Mouse (Mus musculus): Measurements from ENCODE around the gene Slc26a6. TPM values are rescaled to one million over a fixed set of nuclear protein-coding genes. Genes with fewer than 3 reads are reported as not detected.

Slc26a6 gene
- 10 to 100 TPM; 11.4 to 11.9 TPM for total RNA-seq (2021)
- long read RNA-seq, experiment 1: 0 reads
- long read RNA-seq, experiment 2: 0 reads

DNA sequence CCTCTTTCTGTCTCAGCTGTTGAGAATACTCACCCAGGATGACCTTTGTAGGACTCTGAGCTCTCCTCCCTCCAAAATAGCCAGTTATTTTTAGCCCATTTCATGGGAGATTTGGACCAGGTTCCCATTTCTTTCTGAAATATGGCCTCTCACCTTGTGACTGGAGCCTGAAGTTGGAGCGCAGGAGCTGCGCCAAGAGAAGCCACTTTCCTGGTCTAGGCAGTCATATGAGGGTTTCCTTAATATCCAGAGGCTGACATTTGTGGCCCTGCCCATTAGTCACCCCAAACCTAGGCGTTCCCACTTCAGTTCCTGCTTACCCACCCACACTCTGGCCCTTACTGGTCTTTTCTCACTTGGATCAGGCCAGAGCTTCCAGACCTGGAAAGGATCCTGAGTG lies at the start of gene Slc26a6:
Slc26a6 (plus strand) TSS at position 308 of the 400 bp plus-strand sequence.
- no peak for DNase-seq (ENCODE audit: low spot score in 2 of 2)

DNA sequence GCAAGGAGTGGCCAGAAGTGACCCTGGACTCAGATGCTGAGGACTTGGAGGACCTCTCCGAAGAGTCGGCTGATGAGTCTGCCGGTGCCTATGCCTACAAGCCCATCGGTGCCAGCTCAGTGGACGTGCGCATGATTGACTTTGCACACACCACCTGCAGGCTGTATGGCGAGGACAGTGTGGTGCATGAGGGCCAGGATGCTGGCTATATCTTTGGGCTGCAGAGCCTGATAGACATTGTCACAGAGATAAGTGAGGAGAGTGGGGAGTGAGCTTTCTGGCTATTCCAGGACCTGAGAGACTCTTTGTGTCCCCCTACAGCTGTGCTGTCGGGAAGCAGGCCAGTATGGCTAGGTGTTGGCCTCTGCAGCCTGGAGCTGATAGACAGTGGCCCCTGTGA lies 47.3 kb upstream of the Slc26a6 start:
- DNase-seq (ENCODE audit: low spot score in 2 of 2): no peak

DNA sequence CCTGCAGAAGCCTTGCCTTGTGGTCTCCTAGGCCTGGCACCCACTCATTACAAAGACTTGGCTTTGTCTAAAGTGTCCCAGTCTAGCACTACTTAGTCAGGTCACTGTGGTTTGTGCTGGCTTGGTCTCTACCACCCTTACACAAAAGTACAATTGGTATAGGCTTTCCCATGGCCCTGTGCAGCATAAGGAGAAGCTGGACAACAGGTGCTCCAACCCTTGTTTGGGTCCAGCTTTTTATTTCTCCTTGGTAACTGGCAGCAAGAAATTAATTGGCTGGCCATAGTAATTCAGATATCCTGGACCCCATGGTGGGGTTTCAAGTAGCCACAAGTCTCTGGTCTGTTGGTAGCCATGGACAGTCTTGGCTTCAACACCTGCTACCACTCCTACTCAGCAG lies 46.7 kb upstream of the Slc26a6 start:
- DNase-seq (ENCODE audit: low spot score in 2 of 2): no peak

DNA sequence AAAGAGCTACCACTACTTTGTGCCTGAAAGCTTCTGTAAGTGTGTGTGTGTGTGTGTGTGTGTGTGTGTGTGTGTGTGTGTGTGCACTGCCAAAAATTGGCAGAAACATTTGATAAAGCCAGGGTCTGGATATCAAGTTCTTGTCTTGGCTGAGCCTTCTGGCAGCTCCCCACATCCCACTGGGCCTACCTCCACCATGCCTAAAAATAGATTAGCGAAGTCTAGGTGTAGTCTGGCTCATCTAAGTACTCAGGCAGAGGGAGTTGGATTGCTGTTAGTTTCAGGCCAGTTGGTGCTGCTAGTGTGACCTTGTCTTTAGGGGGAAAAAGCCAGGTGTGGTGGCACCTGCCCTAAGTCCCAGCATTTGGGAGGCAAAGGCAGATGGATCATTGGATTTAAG lies 46.3 kb upstream of the Slc26a6 start:
- no peak for DNase-seq (ENCODE audit: low spot score in 2 of 2)

DNA sequence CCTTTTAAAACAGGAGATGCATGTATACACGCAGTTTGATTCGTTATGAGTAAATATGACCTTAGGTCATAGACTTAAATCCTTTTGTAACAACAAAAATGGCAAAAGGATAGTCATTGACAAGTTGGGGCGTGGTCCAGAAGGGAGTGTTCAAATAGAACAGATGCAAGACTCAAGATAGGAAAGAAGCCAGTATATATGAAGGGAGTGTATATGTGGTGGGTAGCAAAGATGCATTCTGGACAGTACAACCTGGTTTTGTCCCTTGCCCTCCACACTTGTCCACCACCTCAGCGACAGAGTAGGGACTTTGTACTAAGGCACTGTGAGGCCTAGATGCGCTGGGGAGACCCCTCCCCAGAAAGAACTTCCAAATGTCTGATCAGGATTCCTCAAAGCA lies 45.4 kb upstream of the Slc26a6 start:
- DNase-seq (ENCODE audit: low spot score in 2 of 2): no peak

DNA sequence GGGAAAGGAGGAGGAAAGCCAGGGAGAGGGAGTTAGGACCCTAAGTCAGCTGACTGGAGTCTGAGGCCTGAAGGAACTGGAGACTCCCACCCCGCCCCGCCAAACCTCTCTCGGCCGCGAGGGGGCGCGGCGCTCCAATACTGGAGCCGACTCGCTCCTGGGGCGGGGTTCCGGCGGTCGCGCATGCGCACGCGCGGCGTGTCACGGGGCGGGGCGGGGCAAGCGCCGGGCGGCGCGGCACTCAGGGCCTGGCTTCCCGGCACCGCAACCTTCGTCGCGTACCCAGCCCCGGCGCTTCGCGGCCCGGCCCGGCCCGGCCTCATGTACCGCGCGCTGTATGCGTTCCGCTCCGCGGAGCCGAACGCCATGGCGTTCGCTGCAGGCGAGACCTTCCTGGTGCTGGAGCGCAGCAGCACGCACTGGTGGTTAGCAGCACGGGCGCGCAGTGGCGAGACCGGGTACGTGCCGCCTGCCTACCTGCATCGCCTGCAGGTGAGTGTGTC lies 44.9 kb upstream of the Slc26a6 start, which contains the start of gene Nckipsd:
Nckipsd (plus strand) TSS at position 206 of the 503 bp plus-strand sequence.
- DNase-seq (ENCODE audit: low spot score in 2 of 2): peak; percentile 94

DNA sequence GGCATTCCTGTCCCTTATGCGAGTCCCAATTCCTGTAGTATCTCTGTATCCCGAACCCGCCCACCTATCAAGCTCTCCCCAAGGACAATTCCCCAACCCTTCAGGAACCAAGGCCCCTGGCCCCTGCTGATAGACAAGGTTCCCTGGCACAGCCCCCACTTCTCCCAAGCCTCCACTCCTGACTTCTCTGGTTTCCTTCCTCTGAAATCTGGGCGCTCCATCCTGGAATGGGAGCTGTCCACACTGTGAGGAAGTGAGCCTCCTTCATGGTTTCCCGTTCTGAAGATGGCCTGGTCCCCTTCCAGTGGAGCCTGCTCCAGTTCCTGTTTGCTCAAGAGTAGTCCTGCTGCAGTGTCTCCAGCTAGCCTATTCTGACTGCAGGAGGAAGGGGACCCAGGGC lies 43.9 kb upstream of the Slc26a6 start:
- no peak for DNase-seq (ENCODE audit: low spot score in 2 of 2)

DNA sequence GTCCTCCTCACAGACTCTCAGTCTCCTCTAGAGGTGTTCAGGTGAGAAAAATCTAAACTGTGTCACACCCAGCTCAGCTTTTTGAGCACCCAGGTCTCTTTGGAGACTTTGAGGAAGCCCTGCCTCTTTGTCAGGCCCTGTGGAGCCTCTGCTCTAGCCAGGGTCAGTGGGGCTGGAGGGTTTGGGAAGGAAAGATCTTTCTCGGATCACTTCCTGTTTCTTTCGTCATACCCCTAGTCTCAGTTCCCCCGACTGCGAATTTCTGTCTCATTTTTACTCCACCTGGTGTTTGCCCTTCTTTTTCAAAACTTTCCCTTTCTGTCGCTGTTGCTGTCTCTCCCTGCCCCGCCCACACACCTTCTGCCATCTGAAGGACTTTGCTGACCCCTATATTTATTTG lies 43.4 kb upstream of the Slc26a6 start:
- DNase-seq (ENCODE audit: low spot score in 2 of 2): no peak

DNA sequence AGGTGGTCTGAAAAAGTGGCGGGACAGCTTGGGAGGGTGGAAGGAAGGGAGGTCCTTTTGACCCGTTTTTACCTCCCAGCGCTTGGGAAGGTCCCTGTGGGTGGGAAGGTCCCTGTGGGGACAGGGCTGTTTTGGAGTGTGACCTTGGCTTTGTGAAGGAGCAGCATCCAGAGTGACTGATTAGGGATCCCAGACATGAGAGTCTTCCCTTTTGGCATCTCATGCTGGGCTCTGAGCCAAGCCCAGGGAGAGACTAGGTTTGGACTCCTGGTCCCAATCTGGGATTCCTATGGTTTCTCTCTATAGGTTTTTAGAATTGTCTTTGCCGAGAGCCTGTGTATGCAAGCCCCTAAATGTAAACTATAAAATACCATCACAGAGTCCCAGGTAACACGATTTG lies 42.6 kb upstream of the Slc26a6 start:
- no peak for DNase-seq (ENCODE audit: low spot score in 2 of 2)

DNA sequence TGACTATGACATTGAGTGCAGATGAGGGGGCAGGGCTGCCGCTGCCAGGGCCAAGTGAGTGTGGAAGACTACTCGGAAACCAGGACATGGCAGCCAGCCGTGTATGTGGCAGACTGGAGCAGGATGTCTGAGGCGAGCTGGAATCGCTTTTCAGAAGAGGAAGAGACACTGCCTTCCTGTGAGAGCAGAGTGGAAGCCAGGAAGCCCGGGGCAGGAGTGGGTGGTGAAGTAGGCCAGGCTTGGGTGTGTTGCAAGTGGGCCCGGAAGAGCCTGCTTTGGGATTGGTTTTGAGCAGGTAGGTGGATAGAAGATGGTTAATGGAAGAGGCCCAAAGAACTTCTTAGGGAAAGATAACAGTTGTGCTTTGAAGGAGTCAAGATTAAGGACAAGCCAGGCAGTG lies 37.5 kb upstream of the Slc26a6 start:
- DNase-seq (ENCODE audit: low spot score in 2 of 2): no peak

DNA sequence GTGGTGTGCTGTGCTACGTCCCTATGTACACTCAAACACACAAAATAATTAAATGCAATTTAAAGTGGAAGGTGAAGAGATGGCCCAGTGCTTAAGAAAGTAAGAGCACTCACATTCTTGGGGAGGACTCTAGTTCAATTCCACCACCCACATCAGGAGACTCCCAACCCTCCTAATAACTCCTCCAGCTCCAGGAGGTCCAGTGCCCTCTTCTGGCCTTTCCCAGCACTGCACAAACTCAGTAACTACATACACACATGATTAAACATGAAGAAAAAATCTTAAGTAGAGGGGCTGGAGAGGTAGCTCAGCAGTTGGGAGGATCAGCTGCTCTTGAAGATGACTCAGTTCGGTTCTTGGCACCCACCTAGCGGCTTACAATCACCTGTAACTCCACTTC lies 33.6 kb upstream of the Slc26a6 start:
- DNase-seq (ENCODE audit: low spot score in 2 of 2): no peak

DNA sequence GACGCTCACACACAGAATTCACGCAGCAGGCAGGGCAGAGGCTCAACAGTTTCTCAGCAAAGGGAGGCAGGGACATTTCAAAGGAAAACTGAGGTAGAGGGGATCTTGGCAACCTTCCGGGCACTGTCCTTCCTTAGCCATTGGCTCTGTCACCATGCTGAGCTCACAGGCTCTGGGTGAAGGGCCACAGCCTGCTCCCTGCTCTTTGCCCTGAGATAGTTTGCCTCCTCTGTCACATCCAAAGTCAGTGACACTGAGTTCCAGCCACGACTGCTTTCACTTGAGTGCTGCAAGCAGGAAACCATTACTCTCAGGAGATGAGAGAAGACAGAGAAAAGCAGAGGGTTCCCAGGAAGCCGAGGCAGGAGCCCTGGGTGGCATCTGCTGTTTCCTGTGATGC lies 33.0 kb upstream of the Slc26a6 start:
- no peak for DNase-seq (ENCODE audit: low spot score in 2 of 2)

DNA sequence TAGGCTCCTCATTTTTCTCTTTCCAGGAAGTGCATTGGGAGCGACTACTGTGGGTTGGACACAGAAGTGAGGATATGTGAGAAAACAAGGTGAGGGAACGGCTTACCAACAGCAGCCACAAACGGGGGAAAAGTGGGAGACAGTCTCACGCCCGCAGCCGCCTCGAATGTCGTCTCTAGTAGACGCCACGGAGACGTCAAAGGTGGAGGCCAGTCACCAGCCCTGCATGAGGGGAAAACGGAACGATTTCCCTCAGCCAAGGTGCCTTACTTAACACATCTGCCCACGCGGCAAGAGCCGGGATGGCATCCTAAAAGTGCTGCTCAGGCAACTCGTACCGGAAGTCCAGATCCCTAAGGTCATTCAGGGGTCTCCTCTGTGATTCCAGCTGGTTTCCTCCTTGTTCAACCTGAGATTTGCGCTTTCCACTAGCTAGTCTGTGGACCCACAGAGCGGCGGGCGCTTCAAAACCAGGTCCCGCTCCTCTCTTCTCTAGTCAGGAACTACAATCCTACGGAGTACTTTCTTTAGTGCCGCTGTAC lies 28.9 kb upstream of the Slc26a6 start:
- DNase-seq (ENCODE audit: low spot score in 2 of 2): no peak

DNA sequence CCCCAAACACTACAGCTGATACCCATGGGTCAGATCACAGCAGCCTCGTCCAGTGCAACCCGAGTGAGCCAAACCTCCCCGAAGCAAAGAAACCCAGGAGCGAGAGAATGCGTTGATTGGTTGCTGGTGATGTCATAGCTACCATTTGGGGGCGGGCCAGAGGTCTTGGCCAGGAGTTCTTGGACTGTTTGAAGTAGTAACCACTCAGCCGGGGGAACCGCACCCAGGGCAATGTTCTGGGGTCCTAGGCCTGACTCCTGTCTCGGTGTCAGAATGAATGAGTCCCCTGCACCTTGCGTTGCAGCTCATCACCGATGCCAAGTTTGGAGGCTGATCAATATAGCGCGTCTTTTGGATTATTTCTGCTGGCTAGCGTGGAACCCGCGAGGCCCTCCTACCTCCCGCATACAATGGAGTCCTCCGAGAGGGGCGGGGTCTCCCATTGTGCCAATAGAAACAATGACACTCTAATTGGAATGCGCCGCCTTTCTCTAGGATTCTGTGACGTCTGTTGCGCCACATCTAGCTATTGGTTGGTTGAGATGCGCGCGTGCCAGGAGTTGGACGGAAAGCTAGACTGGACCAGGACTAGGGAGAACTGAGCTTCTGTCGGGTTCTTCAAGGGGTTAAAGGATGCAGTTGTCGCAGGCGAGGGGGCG lies 28.2 kb upstream of the Slc26a6 start:
- no peak for DNase-seq (ENCODE audit: low spot score in 2 of 2)

DNA sequence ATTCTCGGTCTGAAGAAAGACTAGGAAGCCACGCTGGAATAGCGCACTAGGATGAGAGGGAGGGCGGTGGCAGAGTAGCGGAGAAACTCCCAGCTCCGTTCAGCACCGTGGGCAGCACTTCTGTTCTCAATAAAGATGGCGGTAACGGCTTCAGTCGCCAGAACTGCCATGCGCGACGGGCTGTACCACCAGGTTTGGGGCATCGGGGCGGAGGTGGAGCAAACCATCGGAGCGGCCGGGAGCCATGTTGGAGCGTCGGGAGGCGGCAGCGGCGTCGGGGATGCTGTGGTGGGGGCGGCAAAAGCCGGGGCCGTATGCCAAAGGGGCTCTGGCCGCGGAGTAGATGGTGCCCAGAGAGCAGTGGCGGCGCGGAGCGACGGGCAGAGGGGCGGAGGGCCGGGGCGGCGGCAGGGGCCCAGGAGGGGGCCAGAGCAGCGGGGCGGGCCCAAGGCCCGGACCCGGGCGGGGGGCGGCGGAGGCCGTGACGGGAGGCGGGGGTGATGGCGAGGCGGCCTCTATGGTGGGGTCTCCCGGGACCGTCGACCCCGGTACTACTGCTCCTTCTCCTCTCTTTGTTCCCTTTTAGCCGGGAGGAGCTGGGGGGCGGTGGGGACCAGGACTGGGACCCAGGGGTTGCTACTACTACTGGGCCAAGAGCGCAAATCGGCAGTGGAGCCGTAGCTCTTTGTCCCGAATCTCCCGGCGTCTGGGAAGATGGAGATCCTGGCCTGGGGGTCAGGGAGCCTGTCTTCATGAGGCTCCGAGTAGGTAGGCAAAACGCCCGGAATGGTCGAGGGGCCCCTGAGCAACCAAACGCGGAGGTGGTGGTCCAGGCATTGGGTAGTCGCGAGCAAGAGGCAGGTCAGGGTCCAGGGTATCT lies 27.0 kb upstream of the Slc26a6 start, which contains the start of gene Celsr3:
Celsr3 (plus strand) TSS at position 501 of the 880 bp plus-strand sequence.
- DNase-seq (ENCODE audit: low spot score in 2 of 2): peak; percentile 59 to 73

DNA sequence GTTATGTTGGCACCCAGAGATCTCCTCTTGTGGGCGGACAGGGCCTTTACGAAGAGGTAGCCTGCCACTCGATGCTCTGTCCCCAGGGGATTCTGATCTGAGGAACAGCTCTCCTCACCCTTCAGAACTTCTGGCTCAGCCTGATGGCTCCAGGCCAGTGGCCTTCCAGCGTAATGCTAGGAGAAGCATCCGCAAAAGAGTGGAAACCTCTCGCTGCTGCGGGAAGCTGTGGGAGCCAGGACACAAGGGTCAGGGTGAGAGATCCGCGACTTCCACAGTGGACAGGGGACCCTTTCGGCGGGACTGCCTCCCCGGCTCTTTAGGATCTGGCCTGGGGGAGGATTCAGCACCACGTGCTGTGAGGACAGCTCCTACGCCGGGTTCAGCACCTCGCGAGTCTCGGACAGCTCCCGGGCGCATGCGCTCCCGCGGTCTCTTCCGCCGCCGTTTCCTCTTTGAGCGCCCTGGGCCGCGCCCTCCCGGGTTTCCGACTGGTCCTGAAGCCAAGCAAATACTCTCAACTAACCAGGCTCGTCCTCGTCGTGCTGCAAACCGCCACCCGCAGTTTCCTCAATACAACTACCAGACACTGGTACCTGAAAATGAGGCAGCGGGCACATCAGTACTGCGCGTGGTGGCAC lies 26.3 kb upstream of the Slc26a6 start:
- DNase-seq (ENCODE audit: low spot score in 2 of 2): peak; percentile 60 to 78

DNA sequence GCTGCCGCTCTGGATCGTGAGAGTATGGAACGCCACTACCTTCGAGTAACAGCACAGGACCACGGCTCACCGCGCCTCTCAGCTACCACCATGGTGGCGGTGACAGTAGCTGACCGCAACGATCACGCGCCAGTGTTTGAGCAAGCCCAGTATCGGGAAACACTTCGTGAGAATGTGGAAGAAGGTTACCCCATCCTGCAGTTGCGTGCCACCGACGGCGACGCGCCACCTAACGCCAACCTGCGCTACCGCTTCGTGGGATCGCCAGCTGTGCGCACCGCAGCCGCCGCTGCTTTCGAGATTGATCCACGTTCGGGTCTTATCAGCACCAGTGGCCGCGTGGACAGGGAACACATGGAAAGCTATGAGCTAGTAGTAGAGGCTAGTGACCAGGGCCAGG lies 25.6 kb upstream of the Slc26a6 start:
- no peak for DNase-seq (ENCODE audit: low spot score in 2 of 2)

DNA sequence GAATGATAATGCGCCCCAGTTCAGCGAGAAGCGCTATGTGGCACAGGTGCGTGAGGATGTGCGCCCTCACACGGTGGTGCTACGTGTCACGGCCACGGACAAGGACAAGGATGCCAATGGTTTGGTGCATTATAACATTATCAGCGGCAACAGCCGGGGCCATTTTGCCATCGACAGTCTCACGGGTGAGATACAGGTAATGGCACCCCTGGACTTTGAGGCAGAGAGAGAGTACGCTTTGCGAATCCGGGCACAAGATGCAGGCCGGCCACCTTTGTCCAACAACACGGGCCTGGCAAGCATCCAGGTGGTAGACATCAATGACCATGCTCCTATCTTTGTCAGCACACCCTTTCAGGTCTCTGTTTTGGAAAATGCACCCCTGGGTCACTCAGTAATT lies 25.2 kb upstream of the Slc26a6 start:
- no peak for DNase-seq (ENCODE audit: low spot score in 2 of 2)

DNA sequence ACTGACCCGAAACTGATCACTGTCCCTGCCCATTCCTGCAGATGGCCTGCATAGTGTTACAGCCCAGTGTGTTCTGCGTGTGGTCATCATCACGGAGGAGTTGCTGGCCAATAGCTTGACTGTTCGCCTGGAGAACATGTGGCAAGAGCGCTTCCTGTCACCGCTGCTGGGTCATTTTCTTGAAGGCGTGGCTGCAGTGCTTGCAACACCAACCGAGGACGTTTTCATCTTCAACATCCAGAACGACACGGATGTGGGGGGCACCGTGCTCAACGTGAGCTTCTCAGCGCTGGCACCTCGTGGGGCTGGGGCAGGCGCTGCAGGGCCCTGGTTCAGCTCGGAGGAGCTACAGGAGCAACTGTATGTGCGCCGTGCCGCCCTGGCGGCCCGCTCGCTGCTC lies 21.4 kb upstream of the Slc26a6 start:
- DNase-seq (ENCODE audit: low spot score in 2 of 2): no peak

DNA sequence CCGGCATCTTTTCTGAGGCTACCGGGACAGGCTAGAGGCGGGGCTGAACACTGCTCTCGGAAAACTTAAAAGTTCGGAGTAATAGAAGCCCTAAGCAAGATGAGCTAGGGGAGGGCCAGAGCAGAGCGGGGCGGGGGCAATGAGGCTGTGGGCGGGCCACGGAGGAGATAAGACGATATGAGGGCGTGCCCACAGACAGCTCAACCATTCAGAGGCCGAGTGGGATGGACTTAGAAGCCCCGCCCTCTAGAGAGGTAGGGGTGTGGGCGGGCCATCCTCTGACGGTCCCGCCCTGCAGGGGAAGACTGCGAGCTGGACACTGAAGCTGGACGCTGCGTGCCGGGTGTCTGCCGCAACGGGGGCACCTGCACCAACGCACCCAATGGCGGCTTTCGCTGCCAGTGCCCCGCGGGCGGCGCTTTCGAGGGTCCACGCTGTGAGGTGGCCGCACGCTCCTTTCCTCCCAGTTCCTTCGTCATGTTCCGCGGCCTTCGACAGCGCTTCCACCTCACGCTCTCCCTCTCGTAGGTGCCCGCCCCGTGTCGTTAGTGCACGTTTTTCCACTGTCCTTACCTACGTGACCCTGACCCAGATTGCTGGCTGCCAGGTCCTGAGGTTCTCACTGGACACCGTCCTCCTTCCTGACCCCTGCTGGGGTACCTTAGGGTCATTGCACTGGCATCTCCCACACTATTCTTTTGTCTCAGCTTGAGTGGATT lies 20.5 kb upstream of the Slc26a6 start:
- DNase-seq (ENCODE audit: low spot score in 2 of 2): peak; percentile 62 to 78

DNA sequence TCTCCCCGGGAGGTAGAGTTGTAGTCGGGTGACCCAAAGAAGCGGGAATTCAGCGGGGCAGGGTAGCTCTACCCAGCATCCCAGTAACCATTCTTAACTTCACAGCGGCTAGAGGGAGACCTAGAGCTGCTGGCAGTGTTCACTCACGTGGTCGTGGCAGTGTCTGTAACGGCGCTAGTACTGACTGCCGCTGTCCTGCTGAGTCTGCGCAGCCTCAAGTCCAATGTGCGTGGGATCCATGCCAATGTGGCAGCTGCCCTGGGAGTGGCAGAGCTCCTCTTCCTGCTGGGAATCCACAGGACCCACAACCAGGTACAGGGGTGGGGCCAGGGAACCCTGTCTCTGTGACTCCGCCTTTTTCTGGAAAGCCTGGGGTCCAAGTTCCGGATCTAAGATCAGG lies 10.1 kb upstream of the Slc26a6 start:
- DNase-seq (ENCODE audit: low spot score in 2 of 2): peak in 1 of 2 experiments; percentile 16

Data from adrenal gland, postnatal 4 days (tissue).